In genomic region chr2:19521662-19522061, GRCm38 (mm10) we compare ENCODE assay signal across 10 mouse cellular contexts. TPM values are rescaled to one million over a fixed set of nuclear protein-coding genes. Genes with fewer than 3 reads are reported as not detected.
DNase-seq lines count a peak whose midpoint lies in the region; ATAC-seq and TF ChIP-seq lines count a peak whose summit lies in the region.
"Had no signal": no experiment of that assay in that cellular context is flagged by ENCODE, and none has a peak within 500 bp of the region (broad histone marks: within the 10 kb centered on the region; RNA-seq: fewer than 3 reads in every experiment).

No protein-coding gene starts in this region.

- 0 out of 2 replicates have a peak, but pooled peaks cover 11% of the 10 kb centered on the region for H3K27me3 ChIP-seq in liver, postnatal 0 days (ENCODE audit: insufficient read depth, low read length)
- H3K27me3 ChIP-seq in liver, embryonic 11.5 days (replicated peaks; ENCODE audit: control insufficient read depth, insufficient read depth, low read length), result no peaks in the 10 kb centered on the region
- peaks cover 23% of the 10 kb centered on the region for H3K27me3 ChIP-seq in hindbrain, embryonic 13.5 days

- no peak overlapping the region for H3K4me3 ChIP-seq in liver, postnatal 0 days (ENCODE audit: low read depth, low read length)
- no peak overlapping the region for H3K4me3 ChIP-seq in liver, embryonic 11.5 days (ENCODE audit: low read depth, low read length)
- no peak overlapping the region for H3K4me3 ChIP-seq in hindbrain, embryonic 13.5 days

- no peak for TF ChIP-seq EP300 in liver, postnatal 0 days (IDR thresholded peaks at IDR 0.05; ENCODE audit: low read depth)

- no peaks in the 10 kb centered on the region for H3K9me3 ChIP-seq in liver, postnatal 0 days (ENCODE audit: low read length)
- H3K9me3 ChIP-seq in liver, embryonic 11.5 days (ENCODE audit: control insufficient read depth, low read length), result no peaks in the 10 kb centered on the region
- no peaks in the 10 kb centered on the region for H3K9me3 ChIP-seq in hindbrain, embryonic 13.5 days

- no peak overlapping the region for H3K9ac ChIP-seq in liver, postnatal 0 days (replicated peaks)
- H3K9ac ChIP-seq in liver, embryonic 11.5 days (ENCODE audit: low read depth, low read length), result no peak overlapping the region
- no peak overlapping the region for H3K9ac ChIP-seq in hindbrain, embryonic 13.5 days

- H3K27ac ChIP-seq in liver, postnatal 0 days (ENCODE audit: low read depth), result no peak overlapping the region
- H3K27ac ChIP-seq in liver, embryonic 11.5 days (ENCODE audit: low read depth, low read length), result no peak overlapping the region
- H3K27ac ChIP-seq in hindbrain, embryonic 13.5 days, result no peak overlapping the region

- peak; percentile 39 to 43 for DNase-seq in cerebellum, postnatal 10 days
- DNase-seq in cerebellum, adult 11-12 months, result no peak
- no peak for DNase-seq in liver, postnatal 0 days
- no peak for DNase-seq in liver, embryonic 11.5 days (ENCODE audit: low spot score)
- peak; percentile 38 to 66 for DNase-seq in kidney, postnatal 36 days
- peak; percentile 38 for DNase-seq in right cerebral cortex, postnatal 4 days
- DNase-seq in gastrocnemius, postnatal 10 days, result no peak

- no peak for ATAC-seq in liver, postnatal 0 days
- no peak for ATAC-seq in liver, embryonic 11.5 days (replicated peaks; ENCODE audit: low FRiP score)
- no peak for ATAC-seq in hindbrain, embryonic 13.5 days (ENCODE audit: low FRiP score)

- no peak overlapping the region for H3K4me2 ChIP-seq in liver, postnatal 0 days (ENCODE audit: low read depth, low read length)
- no peak overlapping the region for H3K4me2 ChIP-seq in liver, embryonic 11.5 days
- no peak overlapping the region for H3K4me2 ChIP-seq in hindbrain, embryonic 13.5 days

- WGBS in liver, postnatal 0 days (ENCODE audit: insufficient replicate concordance), result 22% methylated on average over 7 of the region's 7 CpGs
- whole genome bisulfite sequencing in liver, embryonic 11.5 days, result 22% methylated on average over 7 of the region's 7 CpGs
- 41% methylated on average over 7 of the region's 7 CpGs for WGBS in hindbrain, embryonic 13.5 days

- no peaks in the 10 kb centered on the region for H3K4me1 ChIP-seq in liver, postnatal 0 days (ENCODE audit: insufficient read depth)
- no peaks in the 10 kb centered on the region for H3K4me1 ChIP-seq in liver, embryonic 11.5 days (replicated peaks; ENCODE audit: control insufficient read depth, insufficient read depth, low read length)
- H3K4me1 ChIP-seq in hindbrain, embryonic 13.5 days (replicated peaks), result peaks cover 4% of the 10 kb centered on the region

- TF ChIP-seq CTCF in liver, postnatal 0 days (IDR thresholded peaks at IDR 0.05; ENCODE audit: low read depth), result peak; percentile 26; the same call in 1 of the 2 replicates

- H3K36me3 ChIP-seq in liver, postnatal 0 days (replicated peaks; ENCODE audit: insufficient read depth, low read length), result no peaks in the 10 kb centered on the region
- H3K36me3 ChIP-seq in liver, embryonic 11.5 days (ENCODE audit: control insufficient read depth, insufficient read depth, low read length), result no peaks in the 10 kb centered on the region
- no peaks in the 10 kb centered on the region for H3K36me3 ChIP-seq in hindbrain, embryonic 13.5 days

RNA-seq across cellular contexts. Expression of gene 4921504E06Rik, which starts 32.1 kb away (rescaled TPM):
- polyA plus RNA-seq in liver, postnatal 0 days (2015; fragmentation: Nextera tagmentation; extraction: Ambion mirVana), result not detected in 2 replicates
- not detected in 2 replicates for polyA plus RNA-seq in liver, embryonic 11.5 days (2014; fragmentation: Nextera tagmentation; extraction: Ambion mirVana)
- total RNA-seq in gastrocnemius, postnatal 10 days (2021), result not detected
- 0.48 TPM in 1 of 2 replicates, not detected in the other for polyA plus RNA-seq in hindbrain, embryonic 13.5 days (2015; fragmentation: Nextera tagmentation; extraction: Ambion mirVana)
- total RNA-seq: layer of hippocampus, postnatal 36 days had no signal
- polyA plus RNA-seq: stomach, embryonic 14.5 days had no signal

Comparison
In these comparisons a context has a peak if more than half of its experiments do, and no peak if none do; other contexts are left out.
1. DNase-seq: peak in cerebellum, postnatal 10 days (2 of 2), kidney, postnatal 36 days (2 of 2) and right cerebral cortex, postnatal 4 days (single experiment); none in cerebellum, adult 11-12 months (single experiment), liver, postnatal 0 days (single experiment), liver, embryonic 11.5 days (single experiment) and gastrocnemius, postnatal 10 days (single experiment).